Mouse (Mus musculus): ENCODE measurements around the gene Btbd35f5. TPM values are rescaled to one million over a fixed set of nuclear protein-coding genes. Genes with fewer than 3 reads are reported as not detected.
"Not testable (repeated sequence)": the region's sequence is repeated elsewhere in the genome, so short reads cannot be mapped to it uniquely, and the experiment has no call there.

Gene Btbd35f5
- polyA plus RNA-seq (2016; fragmentation: Nextera tagmentation; extraction: Ambion mirVana) = not detected in 2 replicates

- WGBS = no CpG with 5 or more reads among the region's 3 CpGs
- H3K9me3 ChIP-seq (replicated peaks); H3K4me3 ChIP-seq; H3K4me1 ChIP-seq; H3K27me3 ChIP-seq (ENCODE audit: low read depth, poor library complexity, severe bottlenecking); DNase-seq (ENCODE audit: low spot score); H3K27ac ChIP-seq (replicated peaks); H3K36me3 ChIP-seq: not testable (repeated sequence)
Observed at GRCm38 (mm10) chrX:32973597-32973996, at the start of gene Btbd35f5. Gene Btbd35f5 (plus strand): TSS chrX:32973897.

- not testable (repeated sequence) for H3K4me1 ChIP-seq; DNase-seq (ENCODE audit: low spot score); H3K27me3 ChIP-seq (ENCODE audit: low read depth, poor library complexity, severe bottlenecking); H3K36me3 ChIP-seq; H3K27ac ChIP-seq (replicated peaks); H3K4me3 ChIP-seq; H3K9me3 ChIP-seq (replicated peaks)
- WGBS = no CpG with 5 or more reads among the region's 1 CpGs
Observed at GRCm38 (mm10) chrX:32941468-32941867, 32.2 kb upstream of the Btbd35f5 start, which contains the start of gene Gm21789. Gene Gm21789 (plus strand): TSS chrX:32941768.

Other genes with a start within 250 kb of the Btbd35f5 start
- gene Btbd35f21, start 247.8 kb upstream of the Btbd35f5 start, polyA plus RNA-seq (2016; fragmentation: Nextera tagmentation; extraction: Ambion mirVana) = not detected in 2 replicates
- not detected in 2 replicates for gene Btbd35f30, start 79.3 kb upstream of the Btbd35f5 start, polyA plus RNA-seq (2016; fragmentation: Nextera tagmentation; extraction: Ambion mirVana)
- not detected in 2 replicates for gene Gm21789, start 32.1 kb upstream of the Btbd35f5 start, polyA plus RNA-seq (2016; fragmentation: Nextera tagmentation; extraction: Ambion mirVana)